Mouse (Mus musculus) midbrain, embryonic 15.5 days (tissue): Measurements from ENCODE around the gene Astn2. TPM values are rescaled to one million over a fixed set of nuclear protein-coding genes. Genes with fewer than 3 reads are reported as not detected.

Experiments
- ATAC-seq: fragments of 200-750 bp; cut with Nextera tagmentation; replicated peaks from 2 replicates; pipeline ENCODE4 v1.8.0; 2017; ENCODE audit warnings: moderate TSS enrichment
- H3K27ac ChIP-seq: fragments of 300-500 bp; sonication (generic); 2 replicates; pipeline ENCODE4 v1.5.1; 2015; ENCODE audit warnings: mild to moderate bottlenecking, inconsistent platforms
- H3K27me3 ChIP-seq: fragments of 300-500 bp; sonication (generic); replicated peaks from 2 replicates; pipeline ENCODE4 v1.6.1; 2015; ENCODE audit warnings: inconsistent platforms
- H3K36me3 ChIP-seq: fragments of 300-500 bp; sonication (generic); replicated peaks from 2 replicates; pipeline ENCODE4 v1.6.1; 2015; ENCODE audit warnings: inconsistent platforms
- H3K4me1 ChIP-seq: fragments of 300-500 bp; sonication (generic); 2 replicates; pipeline ENCODE4 v1.6.1; 2015; ENCODE audit warnings: inconsistent platforms
- H3K4me2 ChIP-seq: fragments of 300-500 bp; sonication (generic); 2 replicates; pipeline ENCODE4 v1.6.1; 2015; ENCODE audit warnings: inconsistent platforms, mild to moderate bottlenecking, moderate library complexity
- H3K4me3 ChIP-seq: fragments of 300-500 bp; sonication (generic); 2 replicates; pipeline ENCODE4 v1.5.1; 2015; ENCODE audit warnings: mild to moderate bottlenecking, inconsistent platforms
- H3K9ac ChIP-seq: fragments of 300-500 bp; sonication (generic); 2 replicates; pipeline ENCODE4 v1.6.1; 2015; ENCODE audit warnings: mild to moderate bottlenecking, inconsistent platforms
- H3K9me3 ChIP-seq: fragments of 300-500 bp; sonication (generic); 2 replicates; pipeline ENCODE4 v1.6.1; 2016; ENCODE audit warnings: inconsistent platforms
- WGBS: fragments of 180-500 bp; shearing (Covaris S2); methylation state at CpG from one replicate; pipeline ENCODE4 v1.1.7; 2015; ENCODE audit warnings: mixed read lengths; 5-methylcytosine and 5-hydroxymethylcytosine counted together
- polyA plus RNA-seq: library from polyadenylated mRNA; unstranded; fragments of >200 nt; fragmentation: Nextera tagmentation; extraction: Ambion mirVana; gene quantifications from 2 replicates; pipeline ENCODE4 v1.2.1, GENCODE M21; 2015

Gene Astn2
- polyA plus RNA-seq, 1 experiment from 2014 or later = 4.0 TPM

DNA sequence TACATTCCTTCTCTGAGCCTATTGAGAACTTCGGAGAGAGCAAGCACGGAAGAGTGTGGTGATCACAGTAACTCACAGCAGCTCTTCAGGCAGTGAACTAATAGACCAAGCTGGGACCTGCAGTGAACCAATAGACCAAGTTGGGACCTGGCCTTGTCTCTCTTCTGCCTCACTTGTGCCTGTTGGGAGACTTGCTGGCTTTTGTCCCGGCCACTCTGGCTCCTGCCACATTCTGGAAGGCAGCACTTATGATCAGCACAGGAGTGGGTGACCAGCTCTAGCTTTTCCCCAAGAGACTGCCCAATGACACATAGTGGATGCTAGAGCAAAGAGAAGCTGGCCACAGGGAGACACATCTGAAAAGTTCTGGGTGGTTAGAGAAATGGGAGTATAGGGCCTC lies 597.1 kb downstream of the Astn2 start:
- WGBS = 86% methylated on average over 3 of the region's 3 CpGs
- Histone ChIP-seq H3K4me2 (no peak overlapping the region), H3K36me3 (no peaks in the 10 kb centered on the region), H3K4me3 (no peak overlapping the region), H3K27ac (no peak overlapping the region), H3K9ac (no peak overlapping the region), H3K9me3 (no peaks in the 10 kb centered on the region), H3K27me3 (no peaks in the 10 kb centered on the region), H3K4me1 (no peaks in the 10 kb centered on the region)
- no peak for ATAC-seq

DNA sequence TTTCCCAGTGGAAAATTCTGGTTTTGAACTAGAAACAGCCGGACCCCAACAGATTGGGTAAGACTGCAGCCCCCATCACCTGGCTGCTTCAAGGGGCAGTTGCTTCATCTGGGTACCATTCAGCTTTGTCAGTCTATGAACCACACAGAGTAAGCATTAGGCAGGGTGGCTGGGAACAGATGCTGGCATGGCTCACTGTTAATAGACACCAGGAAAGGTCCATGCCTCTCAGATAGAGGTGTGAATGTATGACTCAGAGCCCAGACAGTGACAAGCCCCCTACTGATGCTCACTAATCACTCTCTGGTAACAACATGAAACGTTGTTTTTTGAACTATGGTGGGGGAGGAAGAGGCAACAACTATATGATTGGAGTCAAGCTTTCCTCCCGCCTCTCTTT lies 603.2 kb downstream of the Astn2 start:
- Histone ChIP-seq H3K4me3 (no peak overlapping the region), H3K9ac (no peak overlapping the region), H3K9me3 (no peaks in the 10 kb centered on the region), H3K36me3 (no peaks in the 10 kb centered on the region), H3K27ac (no peak overlapping the region), H3K4me2 (no peak overlapping the region), H3K4me1 (no peaks in the 10 kb centered on the region), H3K27me3 (no peaks in the 10 kb centered on the region)
- ATAC-seq = no peak
- WGBS = 74% methylated on average over 3 of the region's 3 CpGs

DNA sequence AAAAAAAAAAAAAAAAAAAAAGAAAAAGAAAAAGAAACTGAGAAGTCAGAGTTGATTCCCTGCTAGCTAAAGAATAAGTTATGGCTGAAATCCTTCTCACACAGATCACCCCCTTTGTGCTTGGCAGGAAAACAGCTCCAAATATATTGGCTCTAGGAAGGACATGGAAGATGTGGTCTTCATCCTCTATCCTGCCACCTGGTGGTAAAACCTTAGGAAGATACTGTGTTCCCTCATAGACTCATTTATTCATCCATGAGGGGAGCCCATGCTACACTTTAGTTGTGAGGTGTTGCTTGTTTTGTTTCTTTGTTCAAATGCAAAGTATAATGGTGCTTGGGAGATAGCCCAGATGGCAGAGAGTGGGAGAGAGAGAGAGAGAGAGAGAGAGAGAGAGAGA lies 613.4 kb downstream of the Astn2 start:
- no peak overlapping the region for H3K4me3 ChIP-seq

DNA sequence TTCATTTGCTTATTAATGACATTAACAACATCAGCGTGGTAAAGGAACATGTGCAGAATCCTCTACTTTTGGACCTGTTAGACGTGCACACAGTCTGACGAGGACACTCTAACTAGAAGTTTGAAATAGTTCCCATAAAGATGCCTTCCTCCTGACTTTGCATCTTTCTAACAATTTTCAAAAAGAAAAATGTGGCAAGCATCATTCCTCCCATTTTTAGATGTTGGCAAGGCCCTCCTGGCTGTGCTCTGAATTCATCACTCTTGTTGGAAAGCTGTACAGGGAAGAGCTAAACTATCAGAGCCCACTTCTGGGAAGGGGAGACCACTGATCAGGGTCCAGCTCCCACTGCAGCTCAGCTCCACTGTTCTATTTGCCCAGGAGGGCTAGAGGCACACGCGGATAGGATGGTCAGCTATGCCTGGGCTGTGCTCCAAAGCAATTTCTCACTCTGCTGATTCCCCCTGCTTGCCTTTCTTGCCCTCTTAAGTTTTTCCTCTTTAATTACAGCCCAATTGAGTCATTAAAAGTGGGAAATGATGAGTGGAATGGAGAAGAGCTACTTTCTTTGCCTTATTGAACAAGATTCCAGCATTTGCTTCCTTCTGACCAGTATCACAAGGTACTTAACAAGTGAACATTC lies 630.9 kb downstream of the Astn2 start:
- WGBS = 88% methylated on average over 5 of the region's 5 CpGs
- no peaks in the 10 kb centered on the region for H3K36me3 ChIP-seq
- H3K27me3 ChIP-seq = no peaks in the 10 kb centered on the region
- H3K4me1 ChIP-seq = no peaks in the 10 kb centered on the region
- no peak overlapping the region for H3K9ac ChIP-seq
- H3K4me3 ChIP-seq = no peak overlapping the region
- no peak for ATAC-seq
- no peak overlapping the region for H3K27ac ChIP-seq
- no peak overlapping the region for H3K4me2 ChIP-seq
- no peaks in the 10 kb centered on the region for H3K9me3 ChIP-seq

More for the DNA sequence above, 613.4 kb downstream of the Astn2 start:
- no peak for ATAC-seq
- H3K4me1 ChIP-seq = no peaks in the 10 kb centered on the region
- no peak overlapping the region for H3K27ac ChIP-seq
- no peak overlapping the region for H3K4me2 ChIP-seq
- H3K9me3 ChIP-seq = no peaks in the 10 kb centered on the region
- H3K27me3 ChIP-seq = no peaks in the 10 kb centered on the region
- no peaks in the 10 kb centered on the region for H3K36me3 ChIP-seq
- H3K9ac ChIP-seq = no peak overlapping the region

DNA sequence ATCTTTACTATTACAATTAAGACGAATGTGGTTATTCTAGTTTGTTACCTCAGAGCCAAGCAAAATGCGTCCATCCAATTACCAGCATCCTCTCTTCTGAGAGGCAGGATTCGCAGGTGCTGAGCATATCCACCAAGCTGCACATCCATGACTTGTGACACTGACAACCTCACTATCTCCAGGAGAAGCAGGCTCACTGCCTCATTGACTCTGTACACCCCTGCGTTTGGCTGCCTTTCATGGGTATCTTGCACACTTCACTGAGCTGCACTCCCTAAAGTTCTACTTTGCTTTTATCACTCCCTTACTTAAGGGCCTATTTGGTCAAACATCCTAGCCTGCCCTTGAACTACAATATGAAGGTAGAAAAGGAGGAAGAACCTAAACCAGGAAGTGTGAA lies 633.5 kb downstream of the Astn2 start:
- H3K9me3 ChIP-seq = no peaks in the 10 kb centered on the region
- H3K4me3 ChIP-seq = no peak overlapping the region
- 83% methylated on average over 4 of the region's 4 CpGs for WGBS
- no peak overlapping the region for H3K4me2 ChIP-seq
- H3K36me3 ChIP-seq = no peaks in the 10 kb centered on the region
- no peak overlapping the region for H3K27ac ChIP-seq
- no peaks in the 10 kb centered on the region for H3K4me1 ChIP-seq
- H3K9ac ChIP-seq = no peak overlapping the region
- no peaks in the 10 kb centered on the region for H3K27me3 ChIP-seq
- no peak for ATAC-seq

DNA sequence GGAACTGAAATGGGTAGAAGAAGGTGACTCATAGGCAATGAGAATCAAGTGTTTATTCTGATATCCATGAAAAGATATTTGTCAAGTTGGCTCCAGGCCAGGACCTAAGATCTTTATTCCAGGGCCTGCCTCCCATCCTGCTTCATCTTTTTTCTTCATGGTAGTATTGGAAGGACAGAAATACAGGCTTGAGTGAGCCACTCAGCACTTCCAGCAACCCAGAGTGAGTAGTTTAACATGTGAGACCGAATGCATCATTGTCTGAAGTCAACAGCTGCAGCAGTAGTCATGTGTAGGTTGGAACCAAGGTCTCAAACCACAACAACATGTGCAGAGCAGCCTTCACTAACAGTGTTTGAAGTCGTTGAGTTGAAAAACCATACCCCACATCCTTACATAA lies 636.5 kb downstream of the Astn2 start:
- no peak overlapping the region for H3K4me3 ChIP-seq
- no peaks in the 10 kb centered on the region for H3K9me3 ChIP-seq
- H3K27ac ChIP-seq = no peak overlapping the region
- ATAC-seq = no peak
- no peaks in the 10 kb centered on the region for H3K4me1 ChIP-seq
- no peak overlapping the region for H3K9ac ChIP-seq
- no peak overlapping the region for H3K4me2 ChIP-seq
- H3K36me3 ChIP-seq = no peaks in the 10 kb centered on the region
- no peaks in the 10 kb centered on the region for H3K27me3 ChIP-seq
- 85% methylated on average over 2 of the region's 2 CpGs for WGBS

DNA sequence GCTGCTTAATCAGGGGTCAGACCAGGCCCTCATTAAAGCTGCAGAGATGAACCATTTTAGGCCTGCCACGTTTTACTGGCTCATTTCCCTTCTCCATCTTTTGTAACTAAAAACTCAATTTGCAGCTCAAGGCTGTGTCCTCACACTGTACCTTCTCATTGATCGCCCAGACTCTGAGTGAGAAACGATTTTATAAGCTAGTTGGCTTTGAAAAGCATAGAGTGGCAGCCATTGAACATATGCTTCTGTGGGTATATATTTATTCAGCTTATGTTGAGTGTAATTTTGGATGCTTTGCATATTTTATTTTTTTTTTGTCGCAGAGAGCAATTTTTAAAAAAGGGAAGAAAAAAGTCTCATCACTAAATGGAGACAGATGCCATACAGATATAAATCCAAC lies 637.0 kb downstream of the Astn2 start:
- 80% methylated on average over 4 of the region's 4 CpGs for WGBS
- Histone ChIP-seq H3K36me3 (no peaks in the 10 kb centered on the region), H3K4me1 (no peaks in the 10 kb centered on the region), H3K9me3 (no peaks in the 10 kb centered on the region), H3K9ac (no peak overlapping the region), H3K4me2 (no peak overlapping the region), H3K27me3 (no peaks in the 10 kb centered on the region), H3K27ac (no peak overlapping the region), H3K4me3 (no peak overlapping the region)
- no peak for ATAC-seq

DNA sequence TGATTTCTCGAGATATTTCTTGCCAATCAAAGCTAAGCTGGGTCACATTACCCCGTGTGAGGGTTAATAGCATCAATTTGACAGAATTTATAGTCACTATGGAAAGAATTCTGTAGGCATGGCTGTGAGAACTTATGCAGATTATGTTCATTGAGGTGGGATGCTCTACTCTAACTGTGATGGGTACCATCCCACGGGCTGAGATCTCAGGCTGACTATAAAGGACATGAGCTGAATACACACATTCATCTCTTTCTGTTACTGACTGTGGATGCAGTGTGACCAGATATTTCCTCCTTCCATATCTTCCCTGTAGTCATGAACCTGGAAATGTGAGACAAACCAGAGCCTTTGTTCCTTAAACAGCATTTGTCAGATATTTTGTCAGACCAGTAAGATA lies 639.1 kb downstream of the Astn2 start:
- Histone ChIP-seq H3K9ac (no peak overlapping the region), H3K9me3 (no peaks in the 10 kb centered on the region), H3K27ac (no peak overlapping the region), H3K4me3 (no peak overlapping the region), H3K4me1 (no peaks in the 10 kb centered on the region), H3K27me3 (no peaks in the 10 kb centered on the region), H3K36me3 (no peaks in the 10 kb centered on the region), H3K4me2 (no peak overlapping the region)
- ATAC-seq = no peak
- WGBS = 76% methylated on average over 3 of the region's 3 CpGs

DNA sequence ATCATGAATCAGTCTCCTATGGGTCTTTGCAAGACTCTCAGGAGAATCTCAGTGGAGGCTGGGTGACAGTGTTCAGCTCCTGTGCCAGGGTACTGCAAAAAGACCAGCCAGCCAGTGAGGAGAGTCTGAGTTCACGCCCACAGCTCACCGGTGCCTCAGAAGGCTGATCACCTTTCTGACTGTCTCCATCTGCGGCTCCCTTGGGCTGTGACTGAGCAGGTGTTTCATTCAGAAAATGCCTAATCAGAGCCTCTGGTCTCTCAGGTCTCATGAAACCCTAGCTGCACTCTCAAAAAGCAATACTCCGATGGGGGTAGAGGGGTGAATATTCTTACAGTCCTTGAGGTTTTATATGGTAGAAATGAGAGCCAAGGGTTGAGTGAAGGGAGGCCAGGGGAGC lies 640.1 kb downstream of the Astn2 start:
- Histone ChIP-seq H3K4me3 (no peak overlapping the region), H3K27me3 (no peaks in the 10 kb centered on the region), H3K4me2 (no peak overlapping the region), H3K27ac (no peak overlapping the region), H3K9ac (no peak overlapping the region), H3K9me3 (no peaks in the 10 kb centered on the region), H3K4me1 (no peaks in the 10 kb centered on the region), H3K36me3 (no peaks in the 10 kb centered on the region)
- WGBS = 79% methylated on average over 4 of the region's 4 CpGs
- ATAC-seq = no peak

DNA sequence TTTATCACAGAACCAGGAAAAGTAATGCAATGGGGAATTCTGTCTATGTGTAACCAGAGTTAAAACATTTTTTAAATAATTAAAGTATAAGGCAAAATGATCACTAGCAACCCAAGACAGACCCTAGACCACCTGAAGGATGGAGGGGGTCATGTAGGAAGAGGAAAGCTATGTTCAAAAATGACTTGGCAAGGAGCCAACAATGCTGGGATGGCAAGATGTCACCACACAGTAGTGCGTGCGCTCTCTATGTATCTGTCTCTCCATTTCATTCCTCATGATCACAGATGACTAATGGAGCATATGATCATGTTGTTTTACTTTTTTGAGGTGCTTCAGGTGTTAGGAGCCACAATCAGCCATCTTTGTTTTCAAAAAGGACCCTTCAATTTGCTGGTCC lies 640.6 kb downstream of the Astn2 start:
- H3K36me3 ChIP-seq = no peaks in the 10 kb centered on the region
- ATAC-seq = no peak
- no peak overlapping the region for H3K4me3 ChIP-seq
- no peak overlapping the region for H3K4me2 ChIP-seq
- H3K27me3 ChIP-seq = no peaks in the 10 kb centered on the region
- 92% methylated on average over 2 of the region's 2 CpGs for WGBS
- no peaks in the 10 kb centered on the region for H3K4me1 ChIP-seq
- no peak overlapping the region for H3K9ac ChIP-seq
- no peak overlapping the region for H3K27ac ChIP-seq
- H3K9me3 ChIP-seq = no peaks in the 10 kb centered on the region

DNA sequence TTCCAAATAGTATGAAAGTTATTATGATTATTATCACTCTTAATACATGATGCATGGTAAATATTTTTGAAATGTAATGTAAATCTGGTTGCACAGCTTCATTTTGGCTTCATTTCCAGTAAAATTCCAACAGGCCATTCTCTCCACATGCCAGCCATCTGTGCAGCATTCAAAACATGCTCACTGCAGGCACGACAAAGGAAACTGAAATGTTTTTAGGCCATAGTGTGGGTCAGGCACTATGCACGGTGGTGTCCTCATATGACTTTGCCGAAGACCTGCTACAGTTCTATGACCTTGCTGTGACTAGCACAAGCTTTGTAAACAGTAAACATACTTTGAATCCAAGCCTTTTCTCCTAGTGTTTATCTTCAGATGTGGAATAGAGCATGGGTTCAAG lies 642.3 kb downstream of the Astn2 start:
- no peak for ATAC-seq
- H3K4me2 ChIP-seq = no peak overlapping the region
- H3K9ac ChIP-seq = no peak overlapping the region
- H3K9me3 ChIP-seq = no peaks in the 10 kb centered on the region
- H3K27ac ChIP-seq = no peak overlapping the region
- H3K27me3 ChIP-seq = no peaks in the 10 kb centered on the region
- peaks cover 6% of the 10 kb centered on the region for H3K4me1 ChIP-seq
- WGBS = 83% methylated on average over 3 of the region's 3 CpGs
- no peaks in the 10 kb centered on the region for H3K36me3 ChIP-seq
- no peak overlapping the region for H3K4me3 ChIP-seq

DNA sequence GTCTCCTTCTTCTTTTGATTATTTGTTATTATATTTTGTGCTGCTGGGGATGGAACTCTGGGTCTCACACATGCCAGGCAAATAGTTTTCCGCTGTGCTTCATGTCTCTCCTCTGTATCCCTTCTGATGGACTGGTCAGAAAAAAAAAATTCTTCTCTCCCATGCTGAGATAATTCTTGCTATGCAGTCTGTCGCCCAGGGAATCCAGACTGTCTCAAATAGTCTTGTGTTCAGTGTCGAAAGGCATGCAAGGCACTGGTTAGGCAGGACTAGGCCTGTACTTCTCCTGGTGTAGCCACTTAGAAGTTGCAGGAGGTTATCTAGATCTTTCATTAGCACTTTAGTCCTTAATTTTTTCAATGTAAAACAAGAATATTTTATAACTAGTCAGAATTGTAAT lies 642.8 kb downstream of the Astn2 start:
- Histone ChIP-seq H3K27ac (no peak overlapping the region), H3K4me1 (peaks cover 6% of the 10 kb centered on the region), H3K36me3 (no peaks in the 10 kb centered on the region), H3K9ac (no peak overlapping the region), H3K4me3 (no peak overlapping the region), H3K9me3 (no peaks in the 10 kb centered on the region), H3K27me3 (no peaks in the 10 kb centered on the region), H3K4me2 (no peak overlapping the region)
- ATAC-seq = no peak
- 72% methylated on average over 3 of the region's 3 CpGs for WGBS

DNA sequence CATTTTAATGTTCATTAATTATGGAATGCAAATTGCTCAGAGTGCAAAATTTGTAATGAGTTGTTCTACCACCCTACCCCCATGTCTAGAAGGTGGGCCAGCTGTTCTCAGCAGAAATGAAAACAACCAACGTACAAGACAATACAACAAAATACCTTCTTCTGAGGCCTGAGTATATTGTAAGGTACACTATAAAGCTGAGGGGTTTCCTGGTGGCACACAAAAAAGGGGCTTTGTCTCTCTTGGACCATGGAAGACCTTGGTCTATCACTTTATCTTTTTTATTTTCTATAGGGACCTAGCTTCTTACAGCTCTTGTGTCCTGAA lies 645.6 kb downstream of the Astn2 start:
- Histone ChIP-seq H3K27ac (no peak overlapping the region), H3K4me3 (no peak overlapping the region), H3K36me3 (no peaks in the 10 kb centered on the region), H3K4me2 (no peak overlapping the region), H3K4me1 (peaks cover 6% of the 10 kb centered on the region), H3K9ac (no peak overlapping the region), H3K9me3 (no peaks in the 10 kb centered on the region), H3K27me3 (no peaks in the 10 kb centered on the region)
- WGBS = 79% methylated on average over 1 of the region's 1 CpGs
- peak; percentile 51; the same call in 1 of the 2 replicates for ATAC-seq
